Mouse (Mus musculus) lung, embryonic 14.5 days (tissue): Measurements from ENCODE around the gene Fam192a. TPM values are rescaled to one million over a fixed set of nuclear protein-coding genes. Genes with fewer than 3 reads are reported as not detected.

Experiments used
- ATAC-seq: fragments of 200-750 bp; cut with Nextera tagmentation; 2 replicates; pipeline ENCODE4 v1.8.0; 2017; ENCODE audit warnings: mild to moderate bottlenecking, moderate TSS enrichment, moderate library complexity; ENCODE audit not compliant: insufficient read depth
- DNase-seq: peaks from one replicate; pipeline ENCODE4 v3.0.0-alpha.2; 2015
- H3K27ac ChIP-seq: fragments of 300-500 bp; sonication (generic); 2 replicates; pipeline ENCODE4 v1.5.1; 2014; ENCODE audit warnings: low read depth, mild to moderate bottlenecking, moderate library complexity
- H3K27me3 ChIP-seq: fragments of 300-500 bp; sonication (generic); 2 replicates; pipeline ENCODE4 v1.6.1; 2014; ENCODE audit warnings: low read length, control low read depth; ENCODE audit not compliant: insufficient read depth
- H3K36me3 ChIP-seq: fragments of 300-500 bp; sonication (generic); 2 replicates; pipeline ENCODE4 v1.6.1; 2014; ENCODE audit warnings: control low read depth; ENCODE audit not compliant: insufficient read depth
- H3K4me1 ChIP-seq: fragments of 300-500 bp; sonication (generic); 2 replicates; pipeline ENCODE4 v1.6.1; 2014; ENCODE audit warnings: antibody characterized with exemption, control low read depth; ENCODE audit not compliant: insufficient read depth
- H3K4me2 ChIP-seq: fragments of 300-500 bp; sonication (generic); 2 replicates; pipeline ENCODE4 v1.6.1; 2014; ENCODE audit warnings: mild to moderate bottlenecking
- H3K4me3 ChIP-seq: fragments of 300-500 bp; sonication (generic); 2 replicates; pipeline ENCODE4 v1.5.1; 2014; ENCODE audit warnings: low read depth, low read length
- H3K9ac ChIP-seq: fragments of 300-500 bp; sonication (generic); 2 replicates; pipeline ENCODE4 v1.6.1; 2014
- H3K9me3 ChIP-seq: fragments of 300-500 bp; sonication (generic); 2 replicates; pipeline ENCODE4 v1.6.1; 2016; ENCODE audit warnings: low read depth, low read length, control low read depth
- CTCF ChIP-seq: IDR thresholded peaks from 2 replicates; pipeline ENCODE4 v1.5.1; 2016; ENCODE audit warnings: antibody characterized with exemption, low read depth
- WGBS: fragments of 180-500 bp; shearing (Covaris S2); extraction: QIAGEN DNeasy Blood & Tissue Kit; methylation state at CpG from one replicate; pipeline ENCODE4 v1.1.7; 2014; 5-methylcytosine and 5-hydroxymethylcytosine counted together
- polyA plus RNA-seq: library from polyadenylated mRNA; unstranded; fragments of >200 nt; fragmentation: Nextera tagmentation; extraction: Ambion mirVana; gene quantifications from 2 replicates; pipeline ENCODE4 v1.2.1, GENCODE M21; 2014

Fam192a gene
- polyA plus RNA-seq = 51.2 and 52.0 TPM in 2 replicates

GRCm38 (mm10) chr8:94601607-94602385 is at the start of gene Fam192a, which contains the start of gene Rspry1:
TSS of gene Fam192a (minus strand) at chr8:94601997.
TSS of gene Rspry1 (plus strand) at chr8:94601937.
- H3K4me1 ChIP-seq = peaks cover 12% of the 10 kb centered on the region; the same call in 1 of the 2 replicates
- TF ChIP-seq CTCF = 0 out of 2 replicates have a peak, but pooled peaks have one; percentile 4
- H3K27me3 ChIP-seq = no peaks in the 10 kb centered on the region
- peak within 1 kb of the TSS; percentile 97 for H3K4me2 ChIP-seq
- H3K4me3 ChIP-seq = peak within 1 kb of the TSS; percentile 93
- WGBS = under 1% methylated on average over 53 of the region's 55 CpGs
- no peaks in the 10 kb centered on the region for H3K9me3 ChIP-seq
- DNase-seq (peak; percentile 100), ATAC-seq (peak; percentile 100)
- H3K27ac ChIP-seq = peak within 1 kb of the TSS; percentile 80
- peak within 1 kb of the TSS; percentile 92 for H3K9ac ChIP-seq
- no peaks in the 10 kb centered on the region for H3K36me3 ChIP-seq

- no peak for TF ChIP-seq CTCF
- H3K27me3 ChIP-seq = no peaks in the 10 kb centered on the region
- H3K9ac ChIP-seq = no peak overlapping the region
- H3K27ac ChIP-seq = no peak overlapping the region
- H3K4me3 ChIP-seq = no peak overlapping the region
- peaks cover 61% of the 10 kb centered on the region for H3K36me3 ChIP-seq
- no peak for ATAC-seq
- no peak overlapping the region for H3K4me2 ChIP-seq
- H3K4me1 ChIP-seq = no peaks in the 10 kb centered on the region
- 64% methylated on average over 3 of the region's 3 CpGs for WGBS
- no peaks in the 10 kb centered on the region for H3K9me3 ChIP-seq
- DNase-seq = no peak
Measured at GRCm38 (mm10) chr8:94649496-94649895, 47.7 kb upstream of the Fam192a start.

- TF ChIP-seq CTCF = no peak
- no peak for DNase-seq
- no peak for ATAC-seq
- Histone ChIP-seq H3K9ac (no peak overlapping the region), H3K9me3 (no peaks in the 10 kb centered on the region), H3K27me3 (no peaks in the 10 kb centered on the region), H3K36me3 (peaks cover 65% of the 10 kb centered on the region), H3K4me1 (no peaks in the 10 kb centered on the region), H3K27ac (no peak overlapping the region), H3K4me3 (no peak overlapping the region), H3K4me2 (no peak overlapping the region)
- WGBS = 93% methylated on average over 3 of the region's 3 CpGs
Measured at GRCm38 (mm10) chr8:94646165-94646564, 44.4 kb upstream of the Fam192a start.

GRCm38 (mm10) chr8:94645202-94645601 is 43.4 kb upstream of the Fam192a start:
- Histone ChIP-seq H3K36me3 (peaks cover 72% of the 10 kb centered on the region), H3K27ac (no peak overlapping the region), H3K4me1 (no peaks in the 10 kb centered on the region), H3K27me3 (no peaks in the 10 kb centered on the region), H3K4me2 (no peak overlapping the region), H3K4me3 (no peak overlapping the region), H3K9me3 (no peaks in the 10 kb centered on the region), H3K9ac (no peak overlapping the region)
- ATAC-seq (no peak), DNase-seq (no peak)
- TF ChIP-seq CTCF = no peak
- WGBS = 56% methylated on average over 1 of the region's 1 CpGs

- H3K27me3 ChIP-seq = no peaks in the 10 kb centered on the region
- DNase-seq (no peak), ATAC-seq (no peak)
- no peak overlapping the region for H3K4me3 ChIP-seq
- no peak overlapping the region for H3K27ac ChIP-seq
- no peak overlapping the region for H3K4me2 ChIP-seq
- H3K4me1 ChIP-seq = no peaks in the 10 kb centered on the region
- H3K9me3 ChIP-seq = no peaks in the 10 kb centered on the region
- TF ChIP-seq CTCF = no peak
- 82% methylated on average over 3 of the region's 3 CpGs for WGBS
- H3K36me3 ChIP-seq = peaks cover 80% of the 10 kb centered on the region
- H3K9ac ChIP-seq = no peak overlapping the region
Measured at GRCm38 (mm10) chr8:94641938-94642337, 40.1 kb upstream of the Fam192a start.

- no peak for DNase-seq
- H3K9me3 ChIP-seq = no peaks in the 10 kb centered on the region
- no peak overlapping the region for H3K9ac ChIP-seq
- no peaks in the 10 kb centered on the region for H3K4me1 ChIP-seq
- no peak overlapping the region for H3K4me3 ChIP-seq
- no peak overlapping the region for H3K27ac ChIP-seq
- H3K27me3 ChIP-seq = no peaks in the 10 kb centered on the region
- no peak overlapping the region for H3K4me2 ChIP-seq
- no peak for TF ChIP-seq CTCF
- 99% methylated on average over 2 of the region's 2 CpGs for WGBS
- H3K36me3 ChIP-seq = peaks cover 79% of the 10 kb centered on the region
- ATAC-seq = no peak
Measured at GRCm38 (mm10) chr8:94641183-94641582, 39.4 kb upstream of the Fam192a start.

GRCm38 (mm10) chr8:94634211-94634610 is 32.4 kb upstream of the Fam192a start:
- no peaks in the 10 kb centered on the region for H3K4me1 ChIP-seq
- no peak overlapping the region for H3K27ac ChIP-seq
- ATAC-seq (no peak), DNase-seq (no peak)
- no peak for TF ChIP-seq CTCF
- no peaks in the 10 kb centered on the region for H3K27me3 ChIP-seq
- H3K9me3 ChIP-seq = no peaks in the 10 kb centered on the region
- no peak overlapping the region for H3K4me3 ChIP-seq
- peaks cover 76% of the 10 kb centered on the region for H3K36me3 ChIP-seq
- no peak overlapping the region for H3K4me2 ChIP-seq
- no peak overlapping the region for H3K9ac ChIP-seq
